Mouse (Mus musculus): ENCODE results near the gene Gm9733.

DNA sequence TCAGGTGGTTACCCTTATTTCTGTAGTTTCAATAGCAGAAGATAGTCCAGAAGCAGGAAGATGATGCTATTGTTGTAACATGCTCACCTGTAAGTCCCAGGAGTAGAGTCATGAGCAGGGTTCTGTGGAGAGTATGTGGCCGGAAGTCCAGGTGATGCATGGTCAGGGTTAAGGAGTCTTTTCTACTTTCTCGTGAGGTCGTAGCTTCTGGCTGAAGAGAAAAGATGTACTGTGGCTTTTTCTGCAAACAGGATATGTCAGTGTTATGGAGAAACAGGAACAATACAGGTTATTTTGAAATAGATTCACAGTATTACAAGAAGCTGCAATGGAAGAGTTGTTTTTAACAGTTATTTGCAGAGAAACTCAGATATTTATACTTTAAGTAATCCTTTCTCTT is at the start of gene Gm9733:
- TF ChIP-seq GATA1 (IDR thresholded peaks at IDR 0.05; ENCODE audit: low read length) (no peak), TAL1 (IDR thresholded peaks at IDR 0.05; ENCODE audit: low read length) (no peak)

Measured in erythroblast, embryonic 14.5 days (primary cell).